Mouse (Mus musculus) NIH3T3 (cell line): ENCODE data around the gene Sult1a1.

Source experiments
- DNase-seq: peaks from one replicate; pipeline ENCODE4 v3.0.0-alpha.2; 2012; ENCODE audit warnings: low read depth

Sult1a1 gene

GRCm38 (mm10) chr7:126624774-126625173 is 51.5 kb downstream of the Sult1a1 start:
- DNase-seq: peak; percentile 39

- no peak for DNase-seq
Measured at GRCm38 (mm10) chr7:126623381-126623780, 52.9 kb downstream of the Sult1a1 start.
